Mouse (Mus musculus): ENCODE data around the gene Polr3gl.

DNA sequence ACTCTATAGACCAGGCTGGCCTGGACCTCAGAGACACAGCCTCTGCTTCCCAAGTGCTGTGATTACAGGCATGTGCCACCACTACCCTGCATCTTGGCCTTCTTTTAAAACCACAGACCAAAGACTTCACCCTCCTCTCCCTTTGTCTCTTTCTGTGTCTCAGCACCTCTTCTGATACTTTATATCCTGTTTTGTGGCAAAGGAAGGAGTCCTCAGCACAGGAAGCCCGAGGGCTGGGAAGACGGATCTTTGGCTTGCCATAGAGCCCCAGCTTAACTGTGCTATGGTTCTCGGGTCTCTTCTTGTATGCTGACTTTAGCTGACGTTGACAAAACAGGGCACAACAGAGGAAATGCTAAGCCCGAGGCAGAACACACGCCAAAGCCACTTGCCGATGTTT is 23.3 kb downstream of the Polr3gl start:
- TF ChIP-seq GATA1 (IDR thresholded peaks at IDR 0.05; ENCODE audit: borderline replicate concordance, low read length) (no peak), FLI1 (IDR thresholded peaks at IDR 0.05; ENCODE audit: low read length) (no peak)

All from megakaryocyte, embryonic 14.5 days (primary cell).